Mouse (Mus musculus) heart, postnatal 36 days (tissue): ENCODE data around the gene 2310034G01Rik. TPM values are rescaled to one million over a fixed set of nuclear protein-coding genes. Genes with fewer than 3 reads are reported as not detected.

Source experiments
- DNase-seq, 2 experiments: peaks; one replicate each; pipeline ENCODE4 v3.0.0; 2021 to 2022
- intact Hi-C: fragments of 180-260 bp; cut with DNase I; formaldehyde crosslinking; loops from one replicate; pipeline ENCODE4 v1.15.1; 2025
- total RNA-seq, 2 experiments: library from RNA; stranded (reverse); gene quantifications; 2 replicates each; pipeline ENCODE4 v1.2.3; 2021

The 2310034G01Rik gene
- total RNA-seq, 2 experiments from 2014 or later, result 0.33 to 0.50 TPM

DNA sequence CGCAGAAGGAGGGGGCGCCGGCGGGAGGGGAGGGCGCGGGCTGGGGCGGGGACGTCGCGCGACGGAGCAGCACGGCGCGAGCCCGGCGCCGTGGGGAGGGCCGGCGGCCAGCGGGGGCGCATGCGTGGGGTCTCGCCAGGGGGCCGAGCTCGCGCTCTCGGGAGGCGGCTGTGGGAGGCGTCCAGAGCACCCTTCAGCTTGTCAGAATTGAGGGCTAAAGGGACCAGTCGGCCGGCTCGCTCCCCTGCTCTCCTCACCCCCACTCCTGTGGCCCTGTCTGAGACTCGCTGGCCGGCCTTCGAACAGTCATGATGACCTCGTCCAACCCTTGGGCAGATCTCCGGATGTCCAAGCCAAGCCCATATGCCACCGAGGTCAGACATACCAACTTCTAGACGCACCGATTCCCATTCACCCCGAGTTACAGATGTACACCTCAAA, 32.1 kb downstream of the 2310034G01Rik start:
- DNase-seq, result peak in 1 of 2 experiments; percentile 41
- intact Hi-C loops, result no loop called here

DNA sequence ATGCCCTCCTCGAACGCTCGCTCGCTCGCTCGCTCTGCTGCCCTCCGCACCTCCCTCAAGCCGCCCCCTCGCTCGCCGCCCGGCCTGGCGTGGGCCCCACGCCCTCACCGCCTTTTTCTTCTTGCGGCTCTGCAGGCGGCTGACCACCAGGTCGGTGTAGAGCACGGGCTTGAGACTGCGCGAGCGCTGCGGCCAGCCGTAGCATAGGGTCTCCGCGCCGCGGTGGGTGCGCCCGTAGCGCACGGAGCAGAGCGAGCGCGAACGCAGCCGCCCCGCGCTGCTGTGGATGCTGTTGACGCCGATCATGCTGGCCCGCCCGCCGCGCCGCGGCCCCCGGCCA, 32.6 kb downstream of the 2310034G01Rik start:
- intact Hi-C loops, result no loop called here
- DNase-seq, result no peak

DNA sequence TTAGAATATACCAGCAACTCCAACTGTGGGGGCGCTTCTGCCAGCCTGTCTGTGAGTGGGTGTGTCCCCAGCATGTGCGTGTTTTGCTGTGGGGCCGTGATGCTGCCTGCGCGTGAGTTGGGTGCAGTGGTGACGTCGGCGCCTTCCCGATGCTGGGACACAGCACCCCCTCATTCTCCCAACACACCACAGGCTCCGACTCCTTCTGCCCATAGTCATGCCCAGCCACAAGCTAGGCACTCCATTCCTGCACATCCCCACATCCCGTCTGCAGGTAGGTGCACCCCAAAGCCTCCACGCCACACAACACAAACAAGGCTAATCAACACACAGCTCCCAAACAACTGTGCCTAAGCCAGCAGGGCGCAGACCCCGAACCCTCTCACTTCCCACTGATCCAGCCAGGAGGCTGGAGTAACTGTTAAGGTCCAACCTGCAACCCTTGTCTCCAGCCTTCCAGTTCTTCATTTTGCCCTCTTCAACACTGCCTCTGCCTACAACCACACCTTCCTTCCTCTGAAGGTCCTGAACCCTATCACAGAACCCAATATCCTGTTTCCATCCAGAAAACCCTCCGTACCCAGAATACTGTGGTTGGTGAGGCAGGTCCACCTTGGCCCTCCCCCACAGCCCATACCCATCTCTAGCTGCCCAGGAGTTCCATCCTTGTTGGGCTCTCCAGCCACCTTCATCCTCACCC, 33.1 kb downstream of the 2310034G01Rik start:
- no peak for DNase-seq
- intact Hi-C loops, result no loop called here

DNA sequence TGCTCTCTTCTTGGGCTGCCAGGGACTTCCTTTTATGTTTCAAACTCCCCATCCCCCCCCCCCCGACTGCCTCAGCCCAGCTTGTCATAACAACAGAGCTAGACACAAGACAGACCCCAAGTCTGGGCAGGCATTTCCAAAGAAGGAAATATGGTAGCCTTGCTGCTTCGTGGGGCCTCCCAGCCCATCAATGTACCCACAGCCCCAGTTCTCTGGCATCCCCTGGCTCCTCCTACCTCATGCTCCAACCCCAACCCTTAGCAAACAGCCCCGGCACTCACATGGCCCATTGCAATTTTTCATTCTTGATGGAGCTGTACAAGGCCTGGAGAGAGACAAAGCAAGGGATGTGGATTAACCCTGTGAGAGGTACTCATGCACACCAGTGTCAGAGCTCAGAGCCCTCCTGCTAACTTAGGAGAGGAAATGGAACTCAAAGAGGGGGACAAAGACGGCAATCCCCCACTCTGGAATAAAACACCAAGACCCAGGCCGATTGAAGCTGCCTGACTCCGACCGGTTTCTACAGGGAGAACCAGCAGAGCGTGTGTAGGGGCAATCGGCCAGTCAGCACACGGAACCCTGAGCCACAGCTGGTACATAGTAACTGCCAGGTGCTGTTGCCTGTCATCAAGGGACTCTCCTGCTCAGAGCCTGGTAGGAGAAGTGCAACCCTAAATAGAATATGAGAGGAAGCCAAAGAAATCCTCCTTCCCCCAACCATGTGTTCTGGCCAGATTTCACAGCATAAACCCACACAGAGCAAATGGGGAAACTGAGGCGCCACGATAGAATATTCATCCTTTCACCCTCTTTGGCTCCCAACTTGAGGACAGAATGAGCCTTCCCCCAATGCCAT, 34.1 kb downstream of the 2310034G01Rik start:
- intact Hi-C loops, result no loop called here
- no peak for DNase-seq

DNA sequence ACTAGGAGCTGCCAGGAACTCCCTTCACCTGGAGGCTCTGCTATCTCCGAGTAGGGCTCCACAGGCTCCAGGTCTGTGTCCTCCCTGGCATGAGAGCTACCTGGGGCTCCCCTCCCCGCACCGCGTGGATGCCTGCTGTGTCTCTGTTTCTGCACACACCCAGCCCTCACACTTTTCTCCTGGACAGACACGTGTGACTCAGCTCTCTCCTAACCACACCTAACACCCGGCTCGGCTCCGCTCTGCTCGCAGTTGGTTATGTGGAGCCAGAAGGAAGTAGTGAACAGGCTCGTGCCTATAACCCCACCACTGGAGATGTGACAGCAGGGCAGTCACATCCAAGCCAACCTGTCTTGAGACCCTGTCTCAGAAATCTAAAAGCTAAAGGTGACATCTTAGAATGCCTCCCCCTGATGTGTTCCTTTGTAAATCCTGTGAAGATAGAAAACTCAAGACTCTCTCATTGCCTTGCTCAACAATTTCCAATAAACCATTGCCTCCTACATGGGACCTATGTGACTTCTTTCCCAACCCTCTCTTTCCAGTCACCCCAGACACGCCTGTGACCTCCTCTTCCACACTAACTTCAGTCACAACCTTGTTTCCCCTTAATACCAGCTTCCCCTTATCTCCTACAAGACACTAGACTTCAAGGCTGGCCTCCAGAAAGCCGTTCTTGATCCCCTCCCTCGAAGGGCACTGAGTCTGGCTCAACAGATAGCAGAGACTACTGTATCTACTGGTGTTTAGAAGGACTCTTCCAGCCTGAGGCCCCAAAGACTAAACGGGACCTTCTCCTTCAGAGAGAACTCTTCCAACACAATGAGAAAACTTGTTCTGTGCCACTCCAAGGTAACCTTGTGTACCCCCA, 35.0 kb downstream of the 2310034G01Rik start:
- DNase-seq, result no peak
- intact Hi-C loops, result no loop called here

DNA sequence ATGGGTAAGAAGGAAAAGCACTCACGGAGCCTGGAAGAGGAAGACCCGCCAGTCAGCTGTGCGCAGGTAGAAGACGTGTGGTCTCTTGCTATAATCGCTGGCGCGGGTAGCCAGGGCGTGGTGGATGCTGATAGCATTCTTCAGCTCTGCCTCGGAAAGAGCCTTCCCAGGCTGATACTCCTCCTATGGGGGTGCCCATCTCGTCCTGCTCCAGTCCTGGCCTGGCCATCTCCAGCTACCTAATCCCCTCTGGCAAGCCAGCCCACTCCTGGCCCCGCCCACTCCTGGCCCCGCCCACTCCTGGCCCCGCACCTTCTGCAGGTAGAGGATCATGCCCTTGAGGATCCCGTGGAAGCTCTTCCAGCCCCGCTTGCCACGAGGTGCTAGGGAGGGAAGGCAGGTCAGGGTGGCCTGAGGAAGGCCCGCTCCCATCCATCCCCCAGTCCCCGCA, 35.9 kb downstream of the 2310034G01Rik start:
- no peak for DNase-seq
- intact Hi-C loops, result no loop called here

DNA sequence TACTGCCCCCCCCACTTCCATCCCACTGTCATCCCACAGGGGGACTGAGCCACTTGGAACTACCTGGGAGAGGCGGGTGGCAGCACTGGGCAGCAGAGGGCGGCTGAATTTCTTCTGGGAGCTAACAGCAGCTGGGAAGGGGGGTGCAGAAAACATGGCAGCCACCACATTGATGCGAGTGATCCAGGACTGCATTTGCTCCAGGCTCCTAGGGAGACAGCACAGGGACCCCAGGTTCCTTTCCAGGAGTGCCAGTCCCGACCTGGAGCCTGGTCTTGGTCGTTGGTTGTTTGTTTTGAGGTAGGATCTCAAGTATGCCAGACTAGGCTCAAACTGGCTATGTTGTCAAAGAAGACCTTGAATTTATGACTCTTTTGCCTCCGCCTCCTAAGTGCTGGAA, 36.5 kb downstream of the 2310034G01Rik start:
- intact Hi-C loops, result no loop called here

DNA sequence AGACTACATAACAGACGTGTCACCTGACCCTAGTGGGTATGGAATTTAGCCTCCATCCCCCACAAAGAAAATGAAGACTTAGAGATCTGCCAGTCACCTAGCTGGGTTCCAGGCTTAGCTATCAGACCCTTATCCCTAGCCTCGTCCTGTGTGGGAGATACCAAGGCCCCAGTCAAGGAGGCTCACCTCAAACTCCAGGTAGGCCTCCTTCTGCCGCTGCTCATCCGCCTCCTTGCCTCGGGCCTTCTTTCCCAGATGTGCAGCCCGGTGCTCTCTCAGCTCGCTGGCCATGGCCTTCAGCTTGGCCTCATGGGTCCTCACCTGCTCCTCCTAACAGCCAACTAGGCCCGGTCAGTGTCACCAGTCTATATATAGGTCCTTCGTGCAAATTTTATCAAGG, 37.0 kb downstream of the 2310034G01Rik start:
- no peak for DNase-seq
- intact Hi-C loops, result no loop called here

More for the DNA sequence above, 36.5 kb downstream of the 2310034G01Rik start:
- DNase-seq, result no peak

DNA sequence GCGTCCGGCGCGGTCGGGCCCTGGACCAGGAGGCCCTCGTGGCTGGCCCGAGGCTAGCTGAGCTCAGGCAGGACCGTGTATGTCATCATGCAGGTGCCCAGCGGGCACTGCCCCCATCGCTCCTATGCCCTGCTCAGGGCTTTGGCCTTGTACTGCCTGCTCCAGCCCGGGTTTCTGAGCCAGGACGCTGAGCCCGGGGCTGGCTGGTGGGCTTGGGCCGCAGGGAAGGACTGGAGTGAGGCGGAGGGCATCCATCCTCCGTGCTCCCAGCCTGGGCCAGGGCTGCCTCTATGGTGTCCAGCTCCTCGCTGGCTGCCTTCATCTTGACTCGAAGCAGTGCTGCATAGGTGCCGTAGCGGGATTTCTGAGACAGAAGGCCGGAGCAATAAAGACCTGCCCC, 37.5 kb downstream of the 2310034G01Rik start:
- intact Hi-C loops, result no loop called here
- no peak for DNase-seq

DNA sequence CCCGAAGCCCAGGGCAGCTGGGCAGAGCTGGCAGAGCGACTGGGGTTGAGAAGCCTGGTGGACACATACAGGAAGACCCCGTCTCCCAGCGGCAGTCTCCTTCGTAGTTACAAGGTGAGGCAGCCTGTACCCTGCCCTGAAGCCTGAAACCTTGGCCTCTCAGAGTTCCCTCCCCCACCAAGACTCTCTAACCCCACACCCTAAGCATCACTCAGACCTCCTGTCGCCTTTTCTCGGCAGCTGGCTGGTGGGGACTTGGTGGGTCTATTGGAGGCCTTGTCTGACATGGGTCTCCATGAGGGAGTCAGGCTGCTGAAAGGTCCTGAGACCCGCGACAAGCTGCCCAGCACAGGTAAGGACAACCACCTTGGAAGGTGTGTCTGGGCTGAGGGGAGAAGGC, 38.8 kb downstream of the 2310034G01Rik start:
- DNase-seq, result no peak
- intact Hi-C loops, result no loop called here

DNA sequence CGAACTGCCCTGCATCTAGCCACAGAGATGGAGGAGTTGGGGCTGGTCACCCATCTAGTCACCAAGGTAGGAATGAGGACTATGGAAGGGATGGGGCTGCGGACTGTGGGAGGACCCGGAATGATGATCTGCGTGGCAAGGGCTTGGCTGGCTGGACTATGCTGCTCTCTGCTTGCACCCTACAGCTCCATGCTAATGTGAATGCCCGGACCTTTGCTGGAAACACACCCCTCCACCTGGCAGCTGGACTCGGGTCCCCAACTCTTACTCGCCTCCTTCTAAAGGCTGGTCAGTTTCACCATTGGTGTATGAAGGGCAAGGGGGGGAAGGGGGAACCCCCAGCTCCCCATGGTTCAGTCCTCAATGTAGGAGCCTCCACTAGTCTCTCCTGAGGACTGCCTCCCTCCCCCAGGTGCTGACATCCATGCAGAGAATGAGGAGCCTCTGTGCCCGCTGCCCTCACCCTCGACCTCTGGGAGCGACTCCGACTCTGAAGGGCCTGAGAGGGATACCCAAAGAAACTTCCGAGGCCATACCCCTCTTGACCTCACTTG, 39.7 kb downstream of the 2310034G01Rik start:
- no peak for DNase-seq
- intact Hi-C loops, result no loop called here

DNA sequence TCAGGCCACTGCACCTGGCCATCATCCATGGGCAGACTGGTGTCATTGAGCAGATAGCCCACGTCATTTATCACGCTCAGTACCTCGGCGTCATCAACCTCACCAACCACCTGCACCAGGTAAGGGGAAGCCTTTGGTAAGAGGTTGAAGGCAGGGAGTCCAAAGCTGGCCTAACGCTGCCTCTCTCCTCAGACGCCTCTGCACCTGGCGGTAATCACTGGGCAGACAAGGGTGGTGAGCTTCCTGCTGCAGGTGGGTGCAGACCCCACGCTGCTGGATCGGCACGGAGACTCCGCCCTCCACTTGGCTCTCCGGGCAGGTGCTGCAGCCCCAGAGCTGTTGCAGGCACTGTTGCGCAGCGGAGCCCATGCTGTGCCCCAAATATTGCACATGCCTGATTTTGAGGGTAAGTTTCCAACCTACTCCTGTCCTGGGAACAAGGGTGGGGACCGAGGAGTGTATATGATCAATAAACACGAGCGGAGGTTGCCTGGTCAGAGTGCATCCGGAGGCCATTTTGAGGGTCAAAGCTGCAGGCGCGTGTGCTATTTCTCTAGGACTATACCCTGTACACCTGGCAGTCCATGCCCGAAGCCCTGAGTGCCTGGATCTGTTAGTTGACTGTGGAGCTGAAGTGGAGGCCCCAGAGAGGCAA, 40.3 kb downstream of the 2310034G01Rik start:
- no peak for DNase-seq
- intact Hi-C loops, result loop anchor here (1.0 to 10.0 kb wide), 2 partner anchors 135 to 174 kb away; no protein-coding TSS in a partner anchor

DNA sequence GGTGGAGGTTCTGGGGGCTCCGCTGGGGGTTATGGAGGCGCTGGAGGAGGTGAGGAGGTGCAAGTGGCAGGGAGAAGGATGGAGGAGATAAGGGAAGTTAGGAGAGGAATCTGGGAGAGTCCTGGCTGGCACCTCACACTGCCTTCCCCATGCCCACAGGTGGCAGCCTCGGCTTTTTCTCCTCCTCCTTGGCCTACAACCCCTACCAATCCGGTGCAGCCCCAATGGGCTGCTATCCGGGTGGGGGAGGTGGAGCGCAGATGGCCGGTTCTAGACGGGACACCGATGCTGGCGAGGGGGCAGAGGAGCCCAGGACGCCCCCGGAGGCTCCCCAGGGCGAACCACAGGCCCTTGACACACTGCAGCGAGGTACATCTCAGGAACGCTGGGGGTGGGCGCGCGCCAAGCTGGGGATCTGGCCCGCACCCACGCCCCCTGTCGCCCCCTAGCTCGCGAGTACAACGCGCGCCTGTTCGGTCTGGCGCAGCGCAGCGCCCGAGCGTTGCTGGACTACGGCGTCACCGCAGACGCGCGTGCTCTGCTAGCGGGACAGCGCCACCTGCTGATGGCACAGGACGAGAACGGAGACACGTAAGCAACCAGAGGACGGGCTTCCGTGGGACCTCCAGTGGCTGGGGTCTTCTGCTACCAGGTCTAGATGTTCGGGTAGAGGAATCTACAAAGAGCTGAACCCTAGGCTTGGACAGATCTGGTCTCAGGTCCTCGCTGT, 41.2 kb downstream of the 2310034G01Rik start:
- intact Hi-C loops, result loop anchor here (1.0 to 10.0 kb wide), 2 partner anchors 136 to 174 kb away; no protein-coding TSS in a partner anchor
- DNase-seq, result peak; percentile 83 to 91

DNA sequence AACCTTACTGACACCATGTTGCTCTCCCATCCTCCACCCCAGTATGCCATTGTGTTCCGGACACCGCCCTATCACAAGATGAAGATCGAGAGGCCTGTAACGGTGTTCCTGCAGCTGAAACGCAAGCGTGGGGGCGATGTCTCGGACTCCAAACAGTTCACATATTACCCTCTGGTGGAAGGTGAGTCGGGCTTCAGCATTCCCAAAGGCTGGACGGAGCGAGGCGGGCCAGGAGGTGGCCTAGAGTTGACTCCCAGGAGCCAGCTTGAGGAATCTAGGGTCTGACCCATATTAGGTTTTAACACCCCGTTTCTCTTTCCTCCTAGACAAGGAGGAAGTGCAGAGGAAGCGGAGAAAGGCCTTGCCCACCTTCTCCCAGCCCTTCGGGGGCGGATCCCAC, 41.8 kb downstream of the 2310034G01Rik start:
- intact Hi-C loops, result loop anchor here (10.0 kb wide), 1 partner anchor 136 kb away; no protein-coding TSS in a partner anchor
- DNase-seq, result no peak

DNA sequence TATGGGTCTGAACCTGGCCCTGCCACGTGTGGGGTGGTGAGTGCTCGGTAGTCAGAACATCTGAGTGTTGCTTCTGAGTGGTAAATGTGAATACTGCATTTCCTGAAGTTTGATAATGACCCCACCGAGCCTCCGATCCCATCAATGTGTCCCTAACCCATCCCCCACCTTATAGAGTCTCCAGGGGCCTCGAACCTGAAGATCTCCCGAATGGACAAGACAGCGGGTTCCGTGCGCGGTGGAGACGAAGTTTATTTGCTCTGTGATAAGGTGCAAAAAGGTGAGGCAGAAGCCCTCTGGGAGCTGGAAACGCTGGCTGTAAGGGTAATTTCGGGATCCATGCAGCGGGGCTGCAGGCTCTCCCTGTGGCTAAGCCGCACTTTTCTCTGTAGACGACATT, 42.3 kb downstream of the 2310034G01Rik start:
- intact Hi-C loops, result loop anchor here (10.0 kb wide), 1 partner anchor 137 kb away; no protein-coding TSS in a partner anchor
- no peak for DNase-seq

DNA sequence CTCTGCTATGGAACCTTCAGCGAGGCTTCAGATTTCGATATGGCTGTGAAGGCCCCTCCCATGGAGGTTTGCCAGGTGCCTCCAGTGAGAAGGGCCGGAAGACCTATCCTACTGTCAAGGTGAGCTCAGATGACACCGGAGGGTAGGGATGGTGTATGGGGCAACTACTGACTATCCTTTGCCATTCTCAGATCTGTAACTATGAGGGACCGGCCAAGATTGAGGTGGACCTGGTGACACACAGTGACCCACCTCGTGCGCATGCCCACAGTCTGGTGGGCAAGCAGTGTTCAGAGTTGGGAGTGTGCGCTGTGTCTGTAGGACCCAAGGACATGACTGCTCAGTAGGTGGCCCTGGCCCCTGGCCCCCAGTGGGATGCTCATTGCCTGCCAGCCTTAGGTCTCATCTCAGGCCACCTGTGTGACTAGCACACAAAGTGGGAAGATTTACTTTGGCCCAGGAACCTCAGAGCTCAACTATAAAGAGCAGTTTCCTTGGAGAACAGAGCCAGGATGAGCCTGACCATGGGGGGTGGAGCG, 43.3 kb downstream of the 2310034G01Rik start:
- intact Hi-C loops, result loop anchor here (10.0 kb wide), 1 partner anchor 138 kb away; no protein-coding TSS in a partner anchor
- DNase-seq, result no peak

DNA sequence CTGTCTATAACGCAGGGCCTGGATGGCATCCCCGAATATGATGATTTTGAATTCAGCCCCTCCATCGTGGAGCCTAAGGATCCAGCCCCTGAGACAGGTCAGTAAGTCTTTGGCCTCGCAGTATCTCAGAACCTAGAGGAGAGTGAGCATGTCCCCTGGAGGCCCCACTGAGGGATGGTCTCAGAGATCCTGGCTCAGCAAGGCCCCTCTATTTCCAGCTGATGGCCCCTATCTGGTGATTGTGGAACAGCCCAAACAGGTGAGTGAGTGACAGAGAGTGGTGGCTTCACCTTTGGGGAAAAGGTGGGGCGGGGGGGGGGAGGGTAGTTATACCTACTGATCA, 43.9 kb downstream of the 2310034G01Rik start:
- intact Hi-C loops, result loop anchor here (10.0 kb wide), 1 partner anchor 139 kb away; no protein-coding TSS in a partner anchor
- DNase-seq, result no peak

DNA sequence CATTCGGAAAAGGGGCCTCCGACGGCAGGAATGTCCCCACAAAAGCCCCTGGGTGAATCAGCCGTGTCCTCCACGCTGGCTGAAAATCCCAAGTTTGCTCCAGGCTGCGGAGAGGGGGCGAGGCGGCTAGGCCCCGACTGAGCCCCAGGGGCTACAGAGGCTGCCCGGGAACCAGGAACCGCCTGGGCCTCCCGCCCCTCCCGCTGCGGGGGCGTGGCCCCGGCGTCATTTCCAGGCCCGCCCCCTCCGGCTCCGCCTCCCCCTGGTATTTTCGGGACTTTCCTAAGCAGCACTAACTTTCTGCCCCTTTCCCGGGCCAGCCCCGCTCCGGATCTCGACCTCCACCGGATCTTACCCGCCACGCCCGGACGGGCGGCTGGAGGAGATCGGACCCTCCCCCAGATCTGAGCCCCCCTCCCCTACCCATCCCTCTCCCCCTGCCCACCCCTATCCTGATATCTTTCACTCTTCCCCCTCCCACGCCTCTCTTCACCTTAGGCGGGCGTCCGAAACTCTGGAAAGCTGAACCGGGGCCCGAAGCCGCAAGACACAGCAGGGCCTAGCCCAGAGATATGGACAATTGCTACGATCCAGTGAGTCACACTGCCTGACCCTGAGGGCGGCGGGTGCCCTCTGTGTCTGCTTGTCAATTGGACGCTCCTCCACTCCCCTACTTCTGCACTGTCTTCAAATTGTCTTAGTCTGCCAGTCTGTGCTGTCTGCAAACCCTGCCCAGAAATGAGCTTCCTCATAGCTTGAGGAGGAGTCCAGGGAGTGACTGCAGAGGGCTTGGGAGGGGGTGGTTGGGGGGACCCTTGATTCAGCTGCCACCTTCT, 44.5 kb downstream of the 2310034G01Rik start:
- intact Hi-C loops, result loop anchor here (2.0 to 10.0 kb wide), 2 partner anchors 63 to 139 kb away; no protein-coding TSS in a partner anchor
- peak; percentile 92 for DNase-seq
